Mouse (Mus musculus) liver, embryonic 11.5 days (tissue): ENCODE measurements at regions not wholly inside any gene's neighbourhood (a gene's known extent, or its start where the extent isn't known, plus 50 kb on each side); places are given as distances from the start of the nearest gene placed in this dataset.

ENCODE experiments used
- ATAC-seq: fragments of 200-750 bp; cut with Nextera tagmentation; replicated peaks from 2 replicates; pipeline ENCODE4 v1.8.0; 2017; ENCODE audit warnings: moderate number of reproducible peaks, mild to moderate bottlenecking, moderate TSS enrichment, moderate library complexity; ENCODE audit not compliant: low FRiP score
- DNase-seq: peaks from one replicate; pipeline ENCODE4 v3.0.0-alpha.2; 2017; ENCODE audit warnings: low spot score
- H3K27ac ChIP-seq: fragments of 300-500 bp; sonication (generic); 2 replicates; pipeline ENCODE4 v1.5.1; 2014; ENCODE audit warnings: mild to moderate bottlenecking, low read depth, low read length, control low read depth
- H3K27me3 ChIP-seq: fragments of 300-500 bp; sonication (generic); replicated peaks from 2 replicates; pipeline ENCODE4 v1.6.1; 2014; ENCODE audit warnings: low read length, mixed read lengths; ENCODE audit not compliant: control insufficient read depth, insufficient read depth
- H3K36me3 ChIP-seq: fragments of 300-500 bp; sonication (generic); 2 replicates; pipeline ENCODE4 v1.6.1; 2014; ENCODE audit warnings: mild to moderate bottlenecking, low read length, moderate library complexity, mixed read lengths; ENCODE audit not compliant: control insufficient read depth, insufficient read depth
- H3K4me1 ChIP-seq: fragments of 300-500 bp; sonication (generic); replicated peaks from 2 replicates; pipeline ENCODE4 v1.6.1; 2014; ENCODE audit warnings: low read length, mixed read lengths; ENCODE audit not compliant: control insufficient read depth, insufficient read depth
- H3K4me2 ChIP-seq: fragments of 300-500 bp; sonication (generic); 2 replicates; pipeline ENCODE4 v1.6.1; 2014; ENCODE audit warnings: mild to moderate bottlenecking, control low read depth, moderate library complexity
- H3K4me3 ChIP-seq: fragments of 300-500 bp; sonication (generic); 2 replicates; pipeline ENCODE4 v1.5.1; 2014; ENCODE audit warnings: low read depth, low read length, control low read depth
- H3K9ac ChIP-seq: fragments of 300-500 bp; sonication (generic); 2 replicates; pipeline ENCODE4 v1.6.1; 2014; ENCODE audit warnings: low read depth, low read length, control low read depth
- H3K9me3 ChIP-seq: fragments of 300-500 bp; sonication (generic); 2 replicates; pipeline ENCODE4 v1.6.1; 2016; ENCODE audit warnings: low read length, inconsistent platforms, mixed read lengths; ENCODE audit not compliant: control insufficient read depth
- WGBS: fragments of 180-500 bp; shearing (Covaris S2); extraction: QIAGEN DNeasy Blood & Tissue Kit; methylation state at CpG from one replicate; pipeline ENCODE4 v1.1.7; 2014; 5-methylcytosine and 5-hydroxymethylcytosine counted together

DNA sequence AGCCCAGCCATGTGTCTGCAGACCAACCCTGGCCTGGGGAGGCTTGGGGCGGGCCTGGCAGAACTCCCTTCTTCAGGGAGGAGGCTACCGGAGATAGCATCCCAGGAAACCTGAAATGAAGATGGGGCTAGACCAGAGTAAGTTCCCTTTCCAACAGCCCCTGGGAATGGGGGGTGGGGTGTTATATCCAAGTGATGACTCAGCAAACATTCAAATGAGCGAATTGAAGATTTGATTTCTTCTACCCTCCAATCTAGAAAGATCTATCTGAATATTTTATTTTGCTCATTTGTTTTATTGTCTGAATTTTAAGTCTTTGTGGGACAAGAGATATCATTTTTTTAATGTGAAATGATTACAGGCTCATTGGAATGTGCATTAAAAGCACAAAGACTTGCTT lies 185.0 kb downstream of the Gm826 start:
- no peak overlapping the region for H3K4me2 ChIP-seq
- 81% methylated on average over 3 of the region's 3 CpGs for WGBS
- no peak overlapping the region for H3K9ac ChIP-seq
- no peak for ATAC-seq
- no peaks in the 10 kb centered on the region for H3K36me3 ChIP-seq
- H3K4me1 ChIP-seq = no peaks in the 10 kb centered on the region
- H3K4me3 ChIP-seq = no peak overlapping the region
- no peaks in the 10 kb centered on the region for H3K27me3 ChIP-seq
- DNase-seq = no peak
- H3K9me3 ChIP-seq = no peaks in the 10 kb centered on the region
- no peak overlapping the region for H3K27ac ChIP-seq

GRCm38 (mm10) chr2:160148516-160148915 lies 185.4 kb downstream of the Gm826 start:
- no peak for DNase-seq
- no peak for ATAC-seq

DNA sequence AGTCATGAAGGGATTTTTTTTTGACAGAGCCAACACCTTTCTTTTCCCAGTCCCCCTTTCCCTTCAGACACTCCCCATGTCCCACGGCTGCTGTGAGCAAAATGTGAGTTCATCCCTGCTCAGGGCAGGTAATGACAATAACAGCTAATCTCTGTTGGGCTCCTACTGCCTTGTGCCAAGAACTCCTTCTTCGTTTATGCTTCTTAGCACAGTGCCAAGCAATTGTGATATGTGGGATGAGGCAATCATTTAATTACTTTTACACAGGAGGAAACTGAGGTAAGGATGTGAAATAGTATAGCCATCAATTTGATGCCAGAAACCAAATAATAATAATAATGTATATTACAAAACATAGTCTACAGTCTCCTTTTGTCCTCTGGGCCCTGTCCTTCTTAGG lies 185.9 kb downstream of the Gm826 start:
- DNase-seq (no peak), ATAC-seq (no peak)
- no peaks in the 10 kb centered on the region for H3K27me3 ChIP-seq
- 71% methylated on average over 2 of the region's 2 CpGs for WGBS
- H3K9ac ChIP-seq = no peak overlapping the region
- no peak overlapping the region for H3K4me3 ChIP-seq
- no peaks in the 10 kb centered on the region for H3K9me3 ChIP-seq
- H3K4me2 ChIP-seq = no peak overlapping the region
- H3K27ac ChIP-seq = no peak overlapping the region
- H3K36me3 ChIP-seq = no peaks in the 10 kb centered on the region
- no peaks in the 10 kb centered on the region for H3K4me1 ChIP-seq

More at GRCm38 (mm10) chr2:160148516-160148915, 185.4 kb downstream of the Gm826 start:
- no peak overlapping the region for H3K4me3 ChIP-seq
- 77% methylated on average over 10 of the region's 10 CpGs for WGBS
- no peaks in the 10 kb centered on the region for H3K36me3 ChIP-seq
- no peak overlapping the region for H3K4me2 ChIP-seq
- H3K9ac ChIP-seq = no peak overlapping the region
- H3K27ac ChIP-seq = no peak overlapping the region
- H3K9me3 ChIP-seq = no peaks in the 10 kb centered on the region
- no peaks in the 10 kb centered on the region for H3K27me3 ChIP-seq
- no peaks in the 10 kb centered on the region for H3K4me1 ChIP-seq

DNA sequence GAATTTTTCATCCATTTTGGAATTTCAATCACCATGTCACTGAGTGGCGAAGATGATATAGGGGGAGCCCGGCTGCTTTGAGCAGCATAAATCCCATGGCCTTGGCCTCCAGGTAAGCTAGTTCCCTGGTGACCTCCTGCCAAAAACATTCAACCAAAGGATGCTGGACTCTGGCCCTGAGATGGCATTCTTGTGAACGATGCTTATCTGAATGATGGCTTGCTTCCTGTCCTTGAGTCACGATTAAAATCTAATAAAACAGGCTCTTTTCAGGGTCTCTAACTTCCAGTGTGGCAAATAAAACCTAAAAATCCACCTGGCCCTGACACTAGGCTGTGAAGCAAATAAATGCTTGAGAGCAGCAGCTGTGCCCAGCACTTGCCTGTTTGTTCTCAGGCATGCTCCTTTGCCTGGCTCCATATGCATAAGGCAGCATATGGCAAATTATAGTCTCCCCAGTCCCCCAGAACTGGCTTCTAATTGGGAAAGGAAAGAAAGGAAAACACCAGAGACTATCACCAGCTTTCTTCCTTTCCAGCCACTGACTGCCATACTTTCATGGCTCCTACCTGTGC lies 193.7 kb downstream of the Gm826 start:
- no peak for DNase-seq
- H3K27ac ChIP-seq = no peak overlapping the region
- no peak for ATAC-seq
- 73% methylated on average over 4 of the region's 4 CpGs for WGBS
- no peak overlapping the region for H3K4me3 ChIP-seq
- no peak overlapping the region for H3K4me2 ChIP-seq
- H3K9me3 ChIP-seq = no peaks in the 10 kb centered on the region
- no peak overlapping the region for H3K9ac ChIP-seq
- H3K4me1 ChIP-seq = no peaks in the 10 kb centered on the region
- H3K36me3 ChIP-seq = no peaks in the 10 kb centered on the region
- H3K27me3 ChIP-seq = no peaks in the 10 kb centered on the region

DNA sequence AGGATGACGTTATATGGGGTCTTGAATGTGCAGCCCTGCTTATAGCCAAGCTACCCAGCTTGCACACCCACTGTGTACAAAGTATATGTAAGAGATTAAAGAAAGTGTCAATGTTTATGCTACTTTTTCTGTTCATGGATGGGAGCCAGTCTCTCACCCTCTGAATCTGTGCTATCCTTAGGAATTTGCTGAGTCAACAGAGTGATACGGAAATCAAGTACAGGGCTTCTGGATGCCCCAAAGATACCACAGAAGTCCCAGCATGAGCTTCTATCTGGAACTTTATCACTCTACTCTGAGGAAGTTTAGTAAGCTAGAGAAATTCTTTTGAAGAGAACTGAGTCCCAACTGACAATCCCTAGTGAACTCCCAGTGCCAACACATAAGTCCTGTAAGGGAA lies 195.9 kb downstream of the Gm826 start:
- H3K4me3 ChIP-seq = no peak overlapping the region
- H3K4me1 ChIP-seq = no peaks in the 10 kb centered on the region
- no peak for ATAC-seq
- no peaks in the 10 kb centered on the region for H3K27me3 ChIP-seq
- H3K9ac ChIP-seq = no peak overlapping the region
- no peaks in the 10 kb centered on the region for H3K36me3 ChIP-seq
- H3K9me3 ChIP-seq = no peaks in the 10 kb centered on the region
- no peak overlapping the region for H3K27ac ChIP-seq
- WGBS = 64% methylated on average over 2 of the region's 2 CpGs
- H3K4me2 ChIP-seq = no peak overlapping the region
- DNase-seq = no peak

- no peaks in the 10 kb centered on the region for H3K27me3 ChIP-seq
- no peaks in the 10 kb centered on the region for H3K9me3 ChIP-seq
- ATAC-seq (no peak), DNase-seq (no peak)
- no peaks in the 10 kb centered on the region for H3K4me1 ChIP-seq
- no peak overlapping the region for H3K27ac ChIP-seq
- no peak overlapping the region for H3K4me2 ChIP-seq
- H3K4me3 ChIP-seq = no peak overlapping the region
- H3K9ac ChIP-seq = no peak overlapping the region
- 29% methylated on average over 1 of the region's 2 CpGs for WGBS
- H3K36me3 ChIP-seq = no peaks in the 10 kb centered on the region
These were observed 202.2 kb downstream of the Gm826 start for GRCm38 (mm10) chr2:160131797-160132196.

DNA sequence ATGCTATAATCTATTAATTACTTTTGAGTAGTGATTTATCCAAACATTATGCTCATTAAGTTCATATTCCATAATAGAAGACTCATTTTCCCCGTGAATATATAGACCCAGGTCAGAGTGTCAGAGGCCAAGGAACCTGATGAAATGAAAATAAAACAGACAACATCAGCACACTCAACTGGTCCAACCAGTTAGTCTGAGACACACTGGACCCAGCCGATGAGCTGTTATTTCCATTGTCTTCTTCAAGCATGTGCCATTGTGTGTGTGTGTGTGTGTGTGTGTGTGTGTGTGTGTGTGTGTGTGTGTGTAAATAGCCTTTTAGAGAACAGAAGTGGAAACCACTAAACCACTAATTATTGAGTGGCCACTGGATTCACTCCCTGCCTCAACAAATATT lies 202.6 kb downstream of the Gm826 start:
- 76% methylated on average over 2 of the region's 2 CpGs for WGBS
- no peaks in the 10 kb centered on the region for H3K9me3 ChIP-seq
- DNase-seq (no peak), ATAC-seq (no peak)
- no peak overlapping the region for H3K4me3 ChIP-seq
- no peaks in the 10 kb centered on the region for H3K4me1 ChIP-seq
- H3K4me2 ChIP-seq = no peak overlapping the region
- H3K27me3 ChIP-seq = no peaks in the 10 kb centered on the region
- no peak overlapping the region for H3K27ac ChIP-seq
- H3K9ac ChIP-seq = no peak overlapping the region
- no peaks in the 10 kb centered on the region for H3K36me3 ChIP-seq

DNA sequence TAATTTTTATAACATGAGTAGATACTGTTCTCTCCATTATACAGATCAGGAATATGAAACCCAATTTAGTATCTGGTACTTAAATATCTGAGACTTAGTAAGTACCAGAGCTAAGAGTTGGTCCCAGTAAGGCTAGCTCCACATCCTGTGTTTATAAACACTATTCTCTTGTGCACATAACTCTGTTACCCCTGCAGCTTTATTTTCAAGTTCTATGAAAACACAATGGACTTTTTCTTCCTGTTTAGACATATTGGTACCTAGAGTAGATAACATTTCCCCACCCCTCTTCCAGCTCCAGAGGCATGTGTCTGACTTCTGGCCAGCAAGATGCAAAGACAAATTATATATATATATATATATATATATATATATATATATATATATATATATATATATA lies 216.8 kb downstream of the Gm826 start:
- no peak overlapping the region for H3K27ac ChIP-seq
- no peak overlapping the region for H3K4me2 ChIP-seq
- DNase-seq (no peak), ATAC-seq (no peak)
- no peak overlapping the region for H3K4me3 ChIP-seq
- H3K27me3 ChIP-seq = no peaks in the 10 kb centered on the region
- H3K9ac ChIP-seq = no peak overlapping the region
- no peaks in the 10 kb centered on the region for H3K4me1 ChIP-seq
- no peaks in the 10 kb centered on the region for H3K36me3 ChIP-seq
- no peaks in the 10 kb centered on the region for H3K9me3 ChIP-seq

DNA sequence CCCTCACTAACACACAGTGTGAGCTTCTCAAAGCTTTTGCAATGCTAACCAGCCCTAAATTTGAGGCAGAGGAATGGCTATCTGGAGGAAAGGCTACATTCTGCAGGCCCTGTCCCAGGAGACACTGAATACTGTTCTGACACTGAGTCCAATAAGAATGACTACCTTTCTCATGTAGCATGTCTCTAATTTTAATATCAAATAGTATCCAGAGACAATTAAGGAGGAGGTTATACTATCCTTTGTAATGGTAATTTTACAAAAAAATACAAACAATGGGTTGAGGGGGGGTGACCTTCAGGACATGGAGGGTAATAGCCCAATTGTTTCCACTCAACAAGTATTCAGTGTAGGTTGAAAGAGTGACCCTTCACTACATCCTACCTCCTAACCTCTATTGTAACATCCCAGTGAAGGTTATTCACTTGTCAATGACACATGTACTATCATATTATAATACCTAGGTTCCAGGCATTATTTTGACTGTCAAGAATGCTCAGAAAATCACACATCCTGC lies 222.7 kb downstream of the Gm826 start:
- no peak overlapping the region for H3K4me3 ChIP-seq
- H3K27ac ChIP-seq = no peak overlapping the region
- no peak overlapping the region for H3K4me2 ChIP-seq
- H3K9me3 ChIP-seq = no peaks in the 10 kb centered on the region
- H3K36me3 ChIP-seq = no peaks in the 10 kb centered on the region
- DNase-seq (no peak), ATAC-seq (no peak)
- no peaks in the 10 kb centered on the region for H3K4me1 ChIP-seq
- no peak overlapping the region for H3K9ac ChIP-seq
- H3K27me3 ChIP-seq = no peaks in the 10 kb centered on the region
